Mouse (Mus musculus) megakaryocyte, embryonic 14.5 days (primary cell): ENCODE data around the gene Suclg2.

Source experiments
- FLI1 ChIP-seq: IDR thresholded peaks from 2 replicates; pipeline ENCODE4 v1.6.1; 2012; ENCODE audit warnings: low read length, inconsistent platforms, mixed read lengths
- GATA1 ChIP-seq: IDR thresholded peaks from 3 replicates; pipeline ENCODE4 v1.6.1; 2012; ENCODE audit warnings: mixed read lengths, low read length, inconsistent platforms, borderline replicate concordance

- TF ChIP-seq GATA1 (no peak), FLI1 (no peak)
Observed at GRCm38 (mm10) chr6:95511689-95512088, 206.9 kb downstream of the Suclg2 start.
